Mouse (Mus musculus): ENCODE measurements around the gene Btg2. TPM values are rescaled to one million over a fixed set of nuclear protein-coding genes. Genes with fewer than 3 reads are reported as not detected.
A peak's percentile ranks its signal among the peaks of the same experiment; 100 is the strongest.

The Btg2 gene
- total RNA-seq (2012; rRNA removed) (11.6 and 14.4 TPM in 2 replicates), total RNA-seq (2014; rRNA removed) (14.8 and 19.7 TPM in 2 replicates), polyA plus RNA-seq (2012; ENCODE audit: insufficient read length, low read depth) (6.9 and 7.2 TPM in 2 replicates)

- H3K4me3 ChIP-seq (replicated peaks in 1 of 3; ENCODE audit: low read depth in 2 of 3, low read length in 2 of 3, poor library complexity in 1 of 3), result peak within 1 kb of the TSS; percentile 68 to 83 (median 78)
- peaks cover 11% of the 10 kb centered on the region; the same call in 1 of the 2 replicates for H3K79me2 ChIP-seq (replicated peaks; ENCODE audit: control insufficient read depth, extremely low read depth, insufficient read depth, poor library complexity, severe bottlenecking)
- in situ Hi-C loops (cut with MboI; ENCODE audit: low pct_ligation_motif_present, low pct_unique_long_range_greater_than_20kb, low sequenced_read_pairs) (no loop called here), dilution Hi-C loops (cut with MboI; ENCODE audit: extremely low pct_ligation_motif_present, extremely low pct_unique_long_range_greater_than_20kb, low sequenced_read_pairs) (no loop called here)
- H3K36me3 ChIP-seq (replicated peaks in 1 of 2; ENCODE audit: control insufficient read depth in 1 of 2, insufficient read depth in 1 of 2, low read length in 1 of 2), result peaks cover 13 to 33% of the 10 kb centered on the region in 2 experiments
- peaks cover 22% of the 10 kb centered on the region for H3K27me3 ChIP-seq (replicated peaks)
- H3K4me1 ChIP-seq (ENCODE audit: control insufficient read depth in 1 of 2, insufficient read depth in 2 of 2), result peaks cover 20 to 55% of the 10 kb centered on the region in 2 experiments
- H3K27ac ChIP-seq (ENCODE audit: insufficient read depth, low read depth), result no peak within 1 kb of the TSS
- H3K9me3 ChIP-seq (replicated peaks; ENCODE audit: low read length), result no peaks in the 10 kb centered on the region
- peak within 1 kb of the TSS; percentile 70 for H3K9ac ChIP-seq (ENCODE audit: insufficient read depth, low read depth)
- peak; percentile 89 for DNase-seq (ENCODE audit: extremely low read depth)
- H3K4me2 ChIP-seq (ENCODE audit: insufficient read depth, low read depth, poor library complexity, severe bottlenecking), result peak within 1 kb of the TSS; percentile 80
- TF ChIP-seq ZKSCAN1 (IDR thresholded peaks at IDR 0.05; ENCODE audit: borderline replicate concordance, low read depth, low read length) (no peak), JUN (IDR thresholded peaks at IDR 0.05; ENCODE audit: insufficient read depth, low read depth, low read length) (peak; percentile 54), HCFC1 (IDR thresholded peaks at IDR 0.05; ENCODE audit: low read depth, low read length) (no peak), GABPA (IDR thresholded peaks at IDR 0.05; ENCODE audit: insufficient replicate concordance, low read depth, low read length) (no peak), EP300 (IDR thresholded peaks at IDR 0.05; ENCODE audit: low read length) (0 out of 2 replicates have a peak, but pooled peaks have one; percentile 10), MAFK (IDR thresholded peaks at IDR 0.05; ENCODE audit: insufficient replicate concordance, low read length) (0 out of 2 replicates have a peak, but pooled peaks have one; percentile 6), BHLHE40 (IDR thresholded peaks at IDR 0.05; ENCODE audit: low read depth, low read length) (peak; percentile 82), E2F4 (IDR thresholded peaks at IDR 0.05; ENCODE audit: insufficient replicate concordance, low read depth, low read length) (no peak), ELF1 (IDR thresholded peaks at IDR 0.05; ENCODE audit: low read depth, low read length) (peak; percentile 45; the same call in 1 of the 2 replicates), IRF4 (IDR thresholded peaks at IDR 0.05; ENCODE audit: low read depth, low read length) (peak; percentile 39; the same call in 1 of the 2 replicates), CHD2 (IDR thresholded peaks at IDR 0.05; ENCODE audit: low read length) (no peak; the same call in 1 of the 2 replicates), ETS1 (conservative IDR thresholded peaks at IDR 0.05; ENCODE audit: low read depth, low read length) (peak; percentile 61; the same call in 1 of the 2 replicates), TCF12 (IDR thresholded peaks at IDR 0.05; ENCODE audit: low read depth, low read length) (peak; percentile 94), MAZ (IDR thresholded peaks at IDR 0.05; ENCODE audit: low read depth, low read length) (peak; percentile 54), POLR2AphosphoS2 (IDR thresholded peaks at IDR 0.05; ENCODE audit: low read depth, low read length) (peak; percentile 98), SIN3A (IDR thresholded peaks at IDR 0.05; ENCODE audit: low read length) (peak; percentile 91), RCOR1 (conservative IDR thresholded peaks at IDR 0.05; ENCODE audit: low read depth, low read length) (0 out of 2 replicates have a peak, but pooled peaks have one; percentile 48), POLR2A (IDR thresholded peaks at IDR 0.05; ENCODE audit: low read depth, low read length) (peak; percentile 100), ZMIZ1 (IDR thresholded peaks at IDR 0.05; ENCODE audit: low read depth, low read length) (peak; percentile 99), MXI1 (IDR thresholded peaks at IDR 0.05; ENCODE audit: low read depth, low read length) (peak; percentile 65; the same call in 1 of the 2 replicates), USF1 (IDR thresholded peaks at IDR 0.05; ENCODE audit: low read depth, low read length) (no peak; the same call in 1 of the 2 replicates), KAT2A (IDR thresholded peaks at IDR 0.05; ENCODE audit: insufficient replicate concordance, low read length) (0 out of 2 replicates have a peak, but pooled peaks have one; percentile 29), RAD21 (IDR thresholded peaks at IDR 0.05; ENCODE audit: low read depth, low read length) (no peak), USF2 (conservative IDR thresholded peaks at IDR 0.05; ENCODE audit: low read depth, low read length) (no peak), CHD1 (IDR thresholded peaks at IDR 0.05; ENCODE audit: low read depth, low read length) (no peak; the same call in 1 of the 2 replicates), MYC (IDR thresholded peaks at IDR 0.05; ENCODE audit: low read depth, low read length) (peak; percentile 32; the same call in 1 of the 2 replicates), ZC3H11A (IDR thresholded peaks at IDR 0.05; ENCODE audit: low read depth, low read length) (no peak), MEF2A (IDR thresholded peaks at IDR 0.05; ENCODE audit: borderline replicate concordance, low read depth, low read length) (peak; percentile 43; the same call in 1 of the 2 replicates), SMC3 (IDR thresholded peaks at IDR 0.05; ENCODE audit: low read depth, low read length) (0 out of 2 replicates have a peak, but pooled peaks have one; percentile 0), MAX (IDR thresholded peaks at IDR 0.05; ENCODE audit: low read length) (peak; percentile 33; the same call in 1 of the 2 replicates), NRF1 (IDR thresholded peaks at IDR 0.05; ENCODE audit: low read depth, low read length) (peak; percentile 52), PAX5 (IDR thresholded peaks at IDR 0.05; ENCODE audit: low read length) (no peak), JUND (conservative IDR thresholded peaks at IDR 0.05; ENCODE audit: low read depth, low read length) (no peak), NELFE (IDR thresholded peaks at IDR 0.05; ENCODE audit: low read depth, low read length) (peak; percentile 100), UBTF (IDR thresholded peaks at IDR 0.05; ENCODE audit: low read depth, low read length) (0 out of 2 replicates have a peak, but pooled peaks have one; percentile 55), TBP (conservative IDR thresholded peaks at IDR 0.05; ENCODE audit: low read depth, low read length) (peak; percentile 96), CTCF (conservative IDR thresholded peaks at IDR 0.05 in 1 of 2, IDR thresholded peaks at IDR 0.05 in 1 of 2; ENCODE audit: low read depth in 2 of 2, low read length in 2 of 2) (no peak)
These were observed at the start of gene Btg2 for GRCm38 (mm10) chr1:134078802-134079476. Gene Btg2, minus strand, starts transcription at chr1:134079120.

Data from CH12.LX (cell line).